Mouse (Mus musculus) liver, embryonic 14.5 days (tissue): ENCODE measurements around the gene Rab7.

Experiments
- CTCF ChIP-seq: IDR thresholded peaks from 2 replicates; pipeline ENCODE4 v1.5.1; 2016; ENCODE audit warnings: antibody characterized with exemption, low read depth, control low read depth
- EP300 ChIP-seq: IDR thresholded peaks from 2 replicates; pipeline ENCODE4 v1.6.1; 2016; ENCODE audit warnings: antibody characterized with exemption, low read depth

- TF ChIP-seq CTCF (no peak), EP300 (no peak)
Measured at GRCm38 (mm10) chr6:88053228-88054080, 8.4 kb upstream of the Rab7 start.
